Mouse (Mus musculus) fibroblast of lung, adult 2 months (primary cell): Measurements from ENCODE around the gene Aurkb.
A peak's percentile ranks its signal among the peaks of the same experiment; 100 is the strongest.
"Not testable (repeated sequence)": the region's sequence is repeated elsewhere in the genome, so short reads cannot be mapped to it uniquely, and the experiment has no call there.

Experiments used
- DNase-seq: peaks from one replicate; pipeline ENCODE4 v3.0.0-alpha.2; 2011; ENCODE audit warnings: low read depth

Aurkb gene

DNA sequence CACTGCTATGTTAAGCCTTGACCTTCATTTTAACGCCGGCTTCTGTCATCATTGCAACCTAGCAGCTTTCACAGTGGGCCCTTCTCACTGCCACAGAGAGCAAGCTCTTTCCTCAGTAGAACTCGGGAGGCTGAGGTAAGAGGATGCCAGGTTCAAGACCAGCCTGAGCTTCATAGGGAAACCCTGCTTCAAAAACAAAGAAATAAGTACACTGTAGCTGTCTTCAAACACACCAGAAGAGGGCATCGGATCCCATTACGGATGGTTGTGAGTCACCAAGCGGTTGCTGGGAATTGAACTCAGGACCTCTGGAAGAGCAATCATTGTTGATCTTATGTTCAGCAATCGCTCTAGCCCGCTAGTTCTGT is 35.4 kb downstream of the Aurkb start:
- no peak for DNase-seq

DNA sequence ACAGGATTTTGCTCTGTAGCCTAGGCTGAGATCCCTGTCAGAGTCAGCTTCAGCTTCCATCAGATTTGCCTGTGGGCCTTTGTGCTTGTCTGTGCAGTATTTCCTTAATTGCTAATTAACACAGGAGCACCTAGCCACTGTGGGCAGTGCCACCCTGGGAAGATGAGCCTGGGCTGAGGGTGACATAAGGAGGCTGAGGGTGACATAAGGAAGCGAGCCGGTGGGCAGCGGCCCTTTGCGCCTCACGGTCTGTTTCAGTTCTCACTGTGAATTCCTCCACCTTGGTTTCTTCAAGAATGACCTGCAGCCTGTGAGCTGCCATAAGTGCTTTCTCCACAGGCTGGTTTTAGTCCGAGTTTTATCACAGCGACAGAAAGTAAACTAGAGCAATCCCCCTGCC is 36.2 kb downstream of the Aurkb start:
- no peak for DNase-seq

DNA sequence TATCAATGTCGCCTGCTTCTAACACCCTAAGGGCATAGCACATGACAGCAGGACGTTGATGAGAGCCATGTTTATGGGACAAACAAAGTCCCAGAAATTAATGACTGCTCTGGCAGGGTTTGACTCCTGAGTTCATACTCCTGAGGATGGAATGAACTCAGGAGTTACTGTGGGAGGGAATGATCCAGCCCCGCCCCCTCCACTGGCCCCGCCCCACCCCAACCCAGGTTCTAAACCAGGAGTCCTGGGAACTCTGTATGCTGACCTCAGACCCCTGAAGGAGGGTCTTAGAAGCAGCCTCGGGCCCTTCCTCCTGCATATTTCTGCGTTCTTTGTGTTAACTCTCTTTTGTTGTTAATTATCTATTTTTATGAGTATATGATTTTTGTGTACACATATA is 40.2 kb downstream of the Aurkb start:
- no peak for DNase-seq

DNA sequence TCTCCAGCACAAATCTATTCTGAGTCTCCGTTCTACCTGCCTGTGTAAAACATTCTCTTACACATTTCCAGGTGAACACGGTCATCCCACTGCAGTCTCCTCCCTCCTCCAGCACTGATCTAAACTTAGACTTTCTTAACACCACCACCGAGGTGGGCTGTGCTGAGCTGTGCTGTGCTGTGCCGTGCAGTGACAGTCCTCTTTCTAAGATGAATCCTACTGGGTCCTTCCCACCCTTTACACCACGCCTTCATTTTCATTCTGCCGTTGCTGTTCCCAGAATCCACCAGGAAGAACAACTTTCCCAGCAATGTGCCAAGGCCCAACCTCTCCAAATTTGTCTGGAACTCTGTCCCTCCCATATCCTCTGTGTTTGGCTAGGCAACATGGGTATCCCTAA is 40.9 kb downstream of the Aurkb start:
- DNase-seq, result no peak

DNA sequence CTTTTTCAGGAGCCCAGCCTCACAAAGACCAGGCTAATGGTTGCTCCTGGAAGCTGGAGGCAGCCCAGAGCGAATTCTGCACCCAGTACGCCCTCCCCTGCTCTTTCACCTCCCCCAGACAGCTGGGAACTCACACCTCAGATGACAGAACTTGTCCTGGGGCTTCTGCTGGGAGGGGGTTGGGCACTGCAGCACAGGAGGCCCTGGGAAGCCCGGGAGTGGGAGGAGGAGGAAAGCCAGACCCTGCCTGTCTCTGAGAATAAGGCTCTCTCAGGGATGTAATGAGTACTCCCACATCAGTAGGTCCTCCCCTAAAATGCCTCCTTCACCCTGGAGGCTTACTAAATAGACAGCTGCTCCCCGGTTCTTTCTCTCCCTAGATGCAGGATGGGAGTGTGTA is 41.6 kb downstream of the Aurkb start:
- no peak for DNase-seq

DNA sequence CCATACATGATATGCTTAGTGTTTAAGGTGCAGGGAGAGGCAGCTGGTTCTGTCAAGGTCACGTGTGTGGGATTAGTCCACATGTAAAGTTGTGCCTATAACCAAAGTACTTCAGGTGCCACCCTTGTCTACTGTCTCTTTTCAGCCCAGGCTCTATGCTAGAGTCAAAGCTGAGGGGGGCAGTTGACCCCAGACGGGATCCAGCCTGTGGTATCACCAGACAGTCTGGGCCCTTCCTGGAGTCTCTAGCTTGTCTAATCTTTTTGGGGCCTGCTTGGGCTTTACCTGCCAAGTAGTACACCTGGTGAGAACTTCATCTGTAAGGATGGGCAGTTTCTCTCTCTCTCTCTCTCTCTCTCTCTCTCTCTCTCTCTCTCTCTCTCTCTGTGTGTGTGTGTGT is 42.1 kb downstream of the Aurkb start:
- no peak for DNase-seq

DNA sequence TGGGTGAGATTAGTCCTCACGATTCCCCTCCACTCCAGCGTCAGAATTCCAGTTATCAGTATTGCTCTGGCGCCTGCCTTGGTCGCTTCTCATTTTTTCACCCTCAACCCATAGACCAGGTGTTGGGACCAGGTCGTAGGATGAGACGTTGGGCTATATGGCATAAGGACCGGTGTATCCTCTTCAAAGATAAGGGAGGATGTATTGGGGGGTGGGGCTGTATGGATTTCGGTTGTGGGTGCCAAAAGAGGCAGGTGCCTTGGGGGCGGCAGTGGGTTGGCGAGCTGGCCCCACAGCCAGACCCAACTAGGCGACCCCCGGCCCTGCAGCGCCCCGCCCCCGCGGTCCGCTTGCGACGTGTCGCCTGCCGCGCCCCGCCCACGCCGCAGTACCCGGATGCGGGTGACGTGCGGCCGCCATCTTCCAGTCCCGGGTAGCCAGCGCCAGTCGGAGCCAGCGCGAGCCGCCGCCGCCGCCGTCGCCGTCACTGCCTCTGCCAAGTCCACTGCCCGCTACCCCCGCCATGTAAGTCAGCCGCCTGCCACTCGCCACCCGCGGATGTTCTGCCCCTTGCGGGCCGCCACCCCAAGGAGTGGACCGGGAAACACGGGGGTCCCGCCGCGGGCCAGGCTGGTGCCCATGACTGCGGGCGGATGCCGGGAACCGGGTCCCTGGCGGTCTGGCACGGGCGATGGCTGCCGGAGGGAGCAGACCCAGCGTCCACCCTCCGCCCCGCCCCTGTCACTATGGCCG is 42.8 kb downstream of the Aurkb start, which contains the start of gene Vamp2:
Gene Vamp2, plus strand, starts transcription at position 388 of the 753 bp plus-strand sequence.
- DNase-seq, result no peak

DNA sequence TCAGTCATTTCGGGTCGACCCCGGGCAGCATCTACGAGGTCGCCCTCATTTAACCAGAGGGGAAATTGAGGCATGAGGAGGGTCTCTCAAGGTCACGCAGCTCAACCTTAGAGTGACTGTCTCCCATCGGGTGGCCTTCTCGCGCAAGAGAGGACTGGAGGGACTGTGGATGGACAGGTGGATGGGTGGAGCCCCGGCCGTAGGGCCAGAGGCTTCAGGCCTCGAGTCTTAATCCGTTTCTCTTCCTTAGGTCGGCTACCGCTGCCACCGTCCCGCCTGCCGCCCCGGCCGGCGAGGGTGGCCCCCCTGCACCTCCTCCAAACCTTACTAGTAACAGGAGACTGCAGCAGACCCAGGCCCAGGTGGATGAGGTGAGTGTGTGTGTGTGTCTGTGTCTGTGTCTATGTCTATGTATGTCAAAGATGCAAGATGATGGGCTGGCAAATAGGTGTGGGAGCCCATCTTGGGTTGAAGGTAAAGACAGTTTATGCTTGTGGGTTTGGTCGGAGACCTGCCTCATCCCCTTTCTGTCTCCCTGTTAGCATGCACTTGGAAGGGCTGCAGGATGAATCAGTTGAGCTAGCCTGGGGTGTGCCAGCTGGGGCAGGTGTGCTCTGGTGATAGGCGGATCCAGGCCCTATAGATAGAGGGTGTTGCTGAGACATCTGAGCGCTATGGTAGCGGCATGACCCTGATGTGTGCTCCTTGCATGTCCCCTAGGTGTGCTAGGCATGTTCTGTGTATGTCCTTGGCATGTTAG is 43.6 kb downstream of the Aurkb start:
- DNase-seq, result no peak

DNA sequence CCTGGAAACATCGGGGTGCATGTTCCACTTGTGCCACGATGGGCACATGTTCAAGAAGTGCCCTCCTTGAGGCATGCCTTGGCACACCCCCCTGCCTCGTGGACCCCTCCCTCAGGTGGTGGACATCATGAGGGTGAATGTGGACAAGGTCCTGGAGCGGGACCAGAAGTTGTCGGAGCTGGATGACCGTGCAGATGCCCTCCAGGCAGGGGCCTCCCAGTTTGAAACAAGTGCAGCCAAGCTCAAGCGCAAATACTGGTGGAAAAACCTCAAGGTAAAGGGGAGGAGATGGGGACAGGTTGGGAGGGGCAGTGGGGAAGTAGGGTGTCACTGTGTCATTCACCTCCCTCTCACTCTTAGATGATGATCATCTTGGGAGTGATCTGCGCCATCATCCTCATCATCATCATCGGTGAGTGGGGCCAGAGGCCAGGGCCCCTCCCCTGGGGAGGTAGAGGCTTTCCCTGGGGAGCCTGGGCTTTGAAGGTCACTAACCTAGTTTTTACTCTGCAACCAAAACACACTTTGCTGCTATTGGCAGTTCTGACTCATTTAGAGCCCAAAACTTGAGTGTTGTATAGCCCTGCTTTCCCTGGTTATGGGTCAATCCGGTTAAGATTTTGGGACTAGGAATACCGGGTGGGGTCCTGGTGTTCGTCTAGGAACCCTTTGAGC is 44.3 kb downstream of the Aurkb start:
- DNase-seq, result no peak

DNA sequence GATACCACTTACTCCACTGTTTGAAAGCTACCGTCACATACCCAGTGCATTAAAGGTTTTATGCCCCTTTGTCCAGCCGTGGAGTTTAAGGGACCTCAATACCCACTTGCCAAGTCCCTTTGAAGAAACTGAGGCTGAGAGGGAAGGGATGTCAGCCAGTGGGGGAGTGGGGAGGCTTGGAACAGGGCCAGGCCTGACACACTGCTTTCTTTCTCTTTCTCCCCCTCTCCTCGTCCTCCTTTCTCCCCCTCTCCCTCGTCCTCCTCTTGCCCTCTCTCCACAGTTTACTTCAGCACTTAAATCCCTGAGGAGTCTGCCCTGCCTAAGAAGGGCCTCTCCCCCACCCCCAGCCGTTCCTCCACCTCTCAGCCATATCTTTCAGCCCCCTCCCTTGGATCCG is 44.9 kb downstream of the Aurkb start:
- no peak for DNase-seq

DNA sequence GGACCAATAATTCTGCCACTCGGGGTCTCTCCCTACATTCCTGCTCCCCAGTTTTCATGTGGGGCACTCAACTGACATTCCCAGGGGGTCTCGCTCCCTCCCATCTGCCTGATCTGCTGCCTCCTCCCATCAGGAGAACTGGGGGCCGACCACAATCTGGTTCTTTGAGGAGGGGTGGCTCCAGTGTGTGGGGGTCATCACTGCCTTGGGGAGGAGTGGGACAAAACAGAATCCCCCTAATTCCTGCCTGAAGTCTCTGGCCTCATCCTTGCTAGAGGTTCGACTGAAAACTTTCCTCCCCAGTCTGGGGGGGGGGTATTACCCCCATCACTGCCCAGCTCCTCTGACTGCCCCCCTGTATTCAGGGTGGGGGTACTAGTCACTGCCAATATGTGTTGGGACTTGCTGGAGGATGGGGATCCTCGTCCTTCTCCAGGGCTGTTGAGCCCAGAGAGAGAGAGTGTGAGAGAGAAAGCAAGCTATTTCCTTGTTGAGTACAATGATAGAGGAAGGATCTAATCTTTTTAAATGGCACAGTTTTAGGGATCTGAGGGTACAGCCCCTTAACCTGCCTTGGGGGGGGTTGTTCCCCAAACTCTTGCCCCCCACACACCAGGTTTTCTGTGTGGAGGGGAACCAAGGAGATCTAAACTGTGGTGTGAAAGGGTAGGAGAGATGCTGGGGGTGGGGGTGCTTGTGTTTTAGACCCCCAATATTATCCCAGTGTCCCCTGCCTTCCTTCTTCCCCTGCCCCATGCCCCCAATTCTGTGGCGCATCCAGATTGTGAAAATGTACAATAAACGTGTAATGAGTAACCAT is 46.3 kb downstream of the Aurkb start:
- DNase-seq, result no peak

DNA sequence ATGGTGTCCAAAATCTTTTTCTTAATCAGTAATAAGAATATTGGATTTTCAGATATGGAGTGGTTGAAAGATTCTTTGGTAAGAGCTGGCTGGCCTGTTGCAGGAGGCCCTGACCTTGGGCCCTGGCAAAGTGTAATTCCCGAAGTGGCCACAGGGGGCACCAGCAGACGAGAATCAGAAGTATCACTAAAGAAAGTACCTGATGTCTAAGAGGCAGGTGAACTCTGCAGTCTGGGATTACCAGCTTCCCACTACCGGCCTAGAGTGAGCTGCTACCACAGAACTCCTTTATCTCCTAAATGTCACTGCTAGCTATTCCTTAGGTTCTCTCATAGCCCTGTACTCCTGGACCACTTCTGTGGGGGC is 46.9 kb downstream of the Aurkb start:
- no peak for DNase-seq

DNA sequence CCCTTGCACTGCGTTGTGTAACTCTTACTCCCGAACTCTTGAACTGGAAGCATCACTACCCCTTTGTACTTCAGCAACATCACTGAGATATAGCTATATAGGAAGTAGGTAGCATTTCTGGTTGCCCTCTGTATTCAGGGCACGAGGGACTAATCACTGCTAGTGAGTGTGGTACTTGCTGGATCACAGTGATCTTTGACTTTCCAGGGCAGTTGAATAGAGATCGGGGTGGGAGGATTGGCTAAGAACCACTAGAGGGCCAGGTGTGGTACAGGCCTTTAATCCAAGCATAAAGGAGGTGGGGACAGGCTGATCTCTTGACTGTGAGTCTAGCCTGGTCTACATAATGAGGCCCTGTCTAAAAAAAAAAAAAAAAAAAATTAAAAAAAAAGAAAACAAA is 47.4 kb downstream of the Aurkb start:
- no peak for DNase-seq

DNA sequence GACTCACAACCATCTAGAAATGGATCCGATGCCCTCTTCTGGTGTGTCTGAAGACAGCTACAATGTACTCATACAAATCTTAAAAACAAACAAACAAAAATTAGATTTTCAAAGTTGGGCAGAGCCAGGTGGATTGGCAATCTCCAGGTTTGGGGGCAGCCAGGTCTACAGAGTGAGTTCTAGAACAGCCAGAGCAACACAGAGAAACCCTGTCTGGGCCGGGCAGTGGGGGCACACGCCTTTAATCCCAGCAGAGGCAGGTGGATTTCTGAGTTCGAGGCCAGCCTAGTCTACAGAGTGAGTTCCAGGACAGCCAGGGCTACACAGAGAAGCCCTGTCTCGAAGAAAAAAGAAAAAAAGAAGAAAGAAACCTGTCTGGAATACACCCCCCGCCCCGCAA is 48.4 kb downstream of the Aurkb start:
- not testable (repeated sequence) for DNase-seq

DNA sequence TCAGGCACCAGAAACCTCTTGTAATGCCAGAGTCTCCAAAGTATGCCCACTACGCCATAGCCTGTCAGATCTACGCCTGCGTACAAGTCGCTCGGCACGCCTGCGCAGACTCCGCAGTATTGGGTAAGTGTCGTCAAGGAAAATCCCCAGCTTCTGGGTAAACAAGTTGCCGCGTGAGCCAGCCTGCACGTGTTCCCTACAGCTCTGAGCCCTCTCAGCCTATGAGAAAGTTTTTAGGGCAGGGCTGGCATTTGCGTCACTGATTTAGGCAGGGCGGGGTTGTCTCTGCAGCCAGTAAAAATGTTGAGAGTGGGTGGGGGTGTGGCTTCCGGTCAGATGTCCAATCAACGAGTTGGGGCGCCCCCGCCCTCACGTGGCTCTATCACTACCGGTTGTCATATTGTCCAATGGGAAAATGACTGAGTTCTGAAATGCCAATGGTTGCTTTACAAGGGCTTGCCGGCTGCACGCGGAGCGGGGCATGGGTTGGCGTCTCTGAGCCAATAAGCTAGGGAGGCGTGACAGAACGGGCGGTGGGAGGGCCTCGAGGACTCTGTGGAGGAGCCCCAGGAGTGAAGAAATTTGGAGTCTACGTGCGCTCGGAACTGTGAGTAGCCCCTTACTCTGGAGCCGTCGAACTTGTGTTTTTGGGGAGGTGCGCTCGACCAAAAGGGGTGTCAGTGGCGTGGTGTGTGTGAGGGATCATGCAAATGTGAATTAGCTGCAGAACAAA is 49.4 kb downstream of the Aurkb start, which contains the start of gene Per1:
Gene Per1, plus strand, starts transcription at position 521 of the 733 bp plus-strand sequence.
- peak; percentile 100 for DNase-seq

DNA sequence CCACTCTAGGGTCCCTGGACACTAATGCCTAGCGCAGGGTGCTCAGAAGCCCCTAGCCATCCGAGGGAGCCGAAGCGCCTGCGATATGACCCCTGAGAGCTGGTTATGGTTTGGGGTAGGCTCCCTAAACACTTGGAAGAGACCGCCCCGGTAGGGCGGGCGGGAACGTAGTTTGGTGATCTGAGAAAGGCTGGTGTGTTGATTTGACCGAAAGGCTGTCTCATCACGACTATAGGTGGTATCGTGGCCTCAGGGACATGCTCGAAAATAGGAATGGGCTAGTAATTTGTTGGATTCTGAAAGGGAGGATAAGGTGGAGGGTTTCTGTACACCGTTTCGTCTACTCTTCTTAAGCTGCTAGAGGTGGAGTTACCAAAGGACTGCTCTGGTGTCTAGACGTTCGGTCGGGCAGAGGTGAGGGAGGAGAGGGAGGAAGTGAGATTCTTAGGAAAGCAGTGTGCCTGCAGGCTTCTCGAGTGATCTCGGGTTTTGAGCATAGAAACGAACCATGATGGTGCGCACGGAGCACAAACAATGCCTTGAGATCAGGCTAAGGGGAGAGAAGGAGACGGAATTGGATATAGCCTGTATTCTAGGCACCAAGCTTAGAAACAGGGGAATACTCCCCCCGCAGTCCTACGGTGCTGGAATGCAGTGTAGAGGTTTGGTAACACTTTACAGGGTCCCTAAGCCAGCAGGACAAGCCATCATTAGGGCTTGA is 50.2 kb downstream of the Aurkb start:
- DNase-seq, result no peak

DNA sequence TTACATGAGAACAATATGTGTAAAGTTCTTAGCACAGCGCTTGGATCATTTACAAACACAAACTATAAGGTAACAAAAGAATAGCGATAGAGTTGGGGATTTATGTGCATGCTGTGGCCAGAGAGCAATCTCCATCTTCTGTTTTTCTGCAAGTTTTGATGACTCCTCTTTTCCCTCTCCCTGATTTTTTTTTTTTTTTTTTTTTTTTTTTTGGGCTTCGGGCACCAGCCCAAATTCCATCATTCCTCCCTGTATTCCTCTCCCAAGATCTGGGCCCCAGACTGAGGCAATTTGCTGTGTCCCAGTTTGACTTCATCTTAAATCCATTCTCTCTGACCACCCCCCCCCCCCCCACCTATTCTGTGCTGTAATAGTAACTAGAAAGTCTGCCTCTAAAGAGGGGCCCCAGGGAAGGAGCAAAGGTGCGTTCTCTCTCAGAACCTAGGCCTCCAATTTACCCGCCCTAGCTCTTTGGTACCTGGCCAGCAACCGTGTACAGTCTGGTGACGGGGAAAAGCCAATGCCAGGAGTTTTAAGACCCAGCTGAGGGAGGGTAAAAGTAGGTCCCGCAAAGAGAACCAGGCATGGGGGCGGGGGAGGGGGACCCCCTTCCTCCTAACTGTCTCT is 51.0 kb downstream of the Aurkb start:
- DNase-seq, result peak; percentile 57

DNA sequence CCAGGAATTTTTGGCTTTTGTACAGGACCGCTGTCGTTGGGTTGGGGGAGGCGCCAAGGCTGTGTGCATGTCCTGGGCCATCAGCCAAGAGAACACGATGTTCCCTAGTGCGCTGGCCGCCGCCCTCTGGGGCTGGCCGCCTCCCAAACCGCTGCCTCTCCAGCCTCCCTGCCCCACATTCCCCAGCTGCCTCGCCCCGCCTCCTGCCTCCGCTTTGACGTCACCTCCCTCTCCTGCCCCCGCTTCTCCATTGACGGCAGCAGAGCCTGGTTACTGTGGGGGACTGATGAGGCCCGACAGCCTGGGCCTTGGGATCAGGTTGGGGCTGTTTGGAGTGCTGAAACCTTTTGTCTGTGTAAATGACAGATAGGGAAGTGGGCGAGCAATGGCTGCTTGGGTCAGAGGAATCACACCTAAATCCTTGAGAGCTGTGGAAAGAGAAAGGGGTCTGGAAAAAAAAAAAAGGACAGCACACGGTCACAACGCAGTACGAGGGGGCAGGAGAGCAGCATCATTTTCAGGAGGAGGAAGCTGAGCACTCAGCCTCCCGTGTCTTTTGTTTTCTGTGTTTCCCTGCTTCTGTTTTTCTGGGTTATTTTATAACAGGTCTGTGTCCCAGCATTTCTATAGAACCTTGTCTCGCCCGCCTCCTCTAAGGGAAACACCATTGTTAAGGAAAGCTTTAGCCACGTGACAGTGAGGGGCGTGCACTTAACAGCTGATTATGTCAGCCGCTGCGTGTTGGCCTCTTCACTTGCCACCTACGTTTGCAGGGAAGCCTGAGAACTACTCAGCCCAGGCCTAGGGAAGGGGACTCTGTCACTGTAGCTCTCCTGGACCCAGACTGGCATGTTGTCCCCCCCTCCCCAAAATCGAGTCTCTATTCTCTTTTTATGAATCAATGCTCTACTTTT is 51.8 kb downstream of the Aurkb start:
- DNase-seq, result peak; percentile 94

DNA sequence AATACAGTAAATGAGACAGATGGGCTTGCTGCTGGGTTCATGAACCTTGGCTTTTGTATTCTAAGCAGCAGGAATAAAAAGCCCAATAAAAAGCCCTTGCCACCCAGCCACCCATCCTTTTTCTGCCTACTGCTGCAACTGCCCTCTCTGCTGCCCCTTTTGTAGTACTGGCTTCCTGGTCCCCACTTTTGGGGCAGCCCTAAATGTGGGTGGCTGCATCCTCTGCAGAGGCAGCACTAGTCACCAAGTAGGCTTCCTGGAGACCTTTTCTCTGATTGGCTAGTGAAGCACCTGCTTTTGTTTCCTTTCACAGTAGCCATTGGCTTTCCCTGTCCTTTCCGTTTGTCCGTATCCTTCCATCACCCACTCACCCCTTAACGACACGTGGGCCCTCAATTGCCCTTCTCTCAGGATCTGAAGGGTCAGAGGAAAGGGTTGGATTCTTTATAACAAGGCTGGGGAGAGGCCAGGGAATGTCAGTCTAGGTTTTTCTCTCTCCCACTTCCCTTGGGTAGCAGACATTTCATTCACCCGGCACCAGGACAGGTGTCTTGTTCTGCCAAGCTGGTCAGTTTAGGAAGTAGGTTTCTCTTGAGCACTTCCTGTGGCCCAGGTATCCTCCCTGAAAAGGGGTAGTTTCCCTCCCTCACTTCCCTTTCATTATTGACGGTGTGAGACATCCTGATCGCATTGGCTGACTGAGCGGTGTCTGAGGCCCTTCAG is 52.8 kb downstream of the Aurkb start:
- no peak for DNase-seq
